Mouse (Mus musculus): Measurements from ENCODE around the gene Chd3. TPM values are rescaled to one million over a fixed set of nuclear protein-coding genes. Genes with fewer than 3 reads are reported as not detected.

Gene Chd3
- polyA plus RNA-seq, 1 experiment from 2014 or later: 83.7 TPM

DNA sequence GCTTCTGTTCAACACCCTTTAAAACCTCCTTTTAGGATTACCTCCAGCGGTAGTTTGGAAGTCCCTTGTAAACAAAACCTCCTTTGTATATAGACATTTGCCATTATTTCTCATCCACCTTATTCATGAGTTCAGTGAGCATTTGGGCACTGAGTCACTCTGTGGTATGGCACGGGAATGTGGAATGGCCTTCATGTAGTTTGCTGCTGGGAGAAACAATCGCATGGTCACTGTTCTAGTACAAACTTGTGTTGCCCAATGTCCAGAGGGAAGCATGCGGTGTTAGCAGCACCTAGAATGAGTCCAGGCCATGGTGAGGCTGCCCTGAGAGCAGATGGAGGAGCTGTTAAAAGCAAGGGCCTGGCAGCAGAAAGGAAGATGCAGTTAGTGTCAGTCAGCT lies 34.4 kb downstream of the Chd3 start:
- H3K4me3 ChIP-seq: no peak overlapping the region
- ATAC-seq (ENCODE audit: low FRiP score, low read depth): no peak
- H3K36me3 ChIP-seq: no peaks in the 10 kb centered on the region
- no peak overlapping the region for H3K27ac ChIP-seq (replicated peaks)
- H3K9me3 ChIP-seq: no peaks in the 10 kb centered on the region
- H3K4me1 ChIP-seq (replicated peaks): peaks cover 21% of the 10 kb centered on the region
- WGBS: 77% methylated on average over 4 of the region's 4 CpGs
- no peaks in the 10 kb centered on the region for H3K27me3 ChIP-seq
- no peak overlapping the region for H3K4me2 ChIP-seq
- H3K9ac ChIP-seq: no peak overlapping the region

DNA sequence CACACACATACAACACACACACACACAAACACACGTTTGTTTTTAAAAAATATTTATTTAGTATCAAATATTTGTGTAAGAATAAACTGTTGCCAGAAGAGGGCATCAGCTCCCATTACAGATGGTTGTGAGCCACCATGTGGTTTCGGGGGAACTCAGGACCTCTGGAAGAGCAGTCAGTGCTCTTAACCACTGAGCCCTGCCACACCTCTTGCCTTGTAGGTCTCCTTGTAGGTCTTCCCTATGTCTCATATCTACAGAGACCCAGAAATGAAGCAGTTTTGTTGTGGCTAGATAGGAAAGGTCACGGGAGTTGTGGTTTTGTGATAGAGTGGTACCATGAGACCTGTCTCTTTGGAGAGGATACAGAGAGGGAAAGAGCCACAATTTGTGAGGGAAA lies 35.3 kb downstream of the Chd3 start:
- no peak overlapping the region for H3K4me2 ChIP-seq
- no peak overlapping the region for H3K9ac ChIP-seq
- H3K36me3 ChIP-seq: no peaks in the 10 kb centered on the region
- no peaks in the 10 kb centered on the region for H3K9me3 ChIP-seq
- H3K4me3 ChIP-seq: no peak overlapping the region
- no peak for ATAC-seq (ENCODE audit: low FRiP score, low read depth)
- no peaks in the 10 kb centered on the region for H3K27me3 ChIP-seq
- no peak overlapping the region for H3K27ac ChIP-seq (replicated peaks)
- peaks cover 20% of the 10 kb centered on the region for H3K4me1 ChIP-seq (replicated peaks)
- 64% methylated on average over 3 of the region's 3 CpGs for WGBS

DNA sequence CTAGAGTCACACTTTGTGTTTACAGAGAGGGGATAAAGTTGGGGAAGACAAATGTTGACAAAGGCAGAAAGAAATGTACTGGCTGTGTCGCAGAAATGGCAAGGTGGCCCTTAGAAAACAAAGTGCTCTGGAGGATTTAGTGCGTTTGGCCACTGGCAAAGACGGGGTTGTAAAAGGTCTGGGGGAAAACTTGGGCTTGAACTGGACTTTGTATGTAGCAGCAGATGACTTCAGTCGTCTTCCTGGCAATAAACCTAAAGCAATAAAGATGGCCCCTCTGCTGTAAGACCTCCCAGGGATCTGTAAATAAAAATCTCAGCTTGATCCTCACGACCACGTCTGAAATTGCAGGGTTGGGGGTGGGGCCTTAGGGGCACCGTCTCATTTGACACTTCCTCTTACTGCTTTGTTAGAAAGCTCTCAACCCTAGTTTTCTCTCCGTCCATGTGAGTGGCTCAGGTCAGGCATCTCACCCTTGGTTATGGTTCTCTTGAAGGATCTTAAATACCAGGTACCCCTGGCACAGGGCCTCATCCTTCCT lies 36.4 kb downstream of the Chd3 start:
- Histone ChIP-seq H3K36me3 (no peaks in the 10 kb centered on the region), H3K4me1 (replicated peaks) (peaks cover 20% of the 10 kb centered on the region), H3K27me3 (no peaks in the 10 kb centered on the region; the same call in 1 of the 2 replicates), H3K27ac (replicated peaks) (peak overlapping the region; percentile 88), H3K4me2 (peak overlapping the region; percentile 69), H3K9me3 (no peaks in the 10 kb centered on the region), H3K4me3 (peak overlapping the region; percentile 43; the same call in 1 of the 2 replicates), H3K9ac (0 out of 2 replicates have a peak overlapping the region, but pooled peaks have one; percentile 63)
- 36% methylated on average over 8 of the region's 8 CpGs for WGBS
- ATAC-seq (ENCODE audit: low FRiP score, low read depth): no peak

DNA sequence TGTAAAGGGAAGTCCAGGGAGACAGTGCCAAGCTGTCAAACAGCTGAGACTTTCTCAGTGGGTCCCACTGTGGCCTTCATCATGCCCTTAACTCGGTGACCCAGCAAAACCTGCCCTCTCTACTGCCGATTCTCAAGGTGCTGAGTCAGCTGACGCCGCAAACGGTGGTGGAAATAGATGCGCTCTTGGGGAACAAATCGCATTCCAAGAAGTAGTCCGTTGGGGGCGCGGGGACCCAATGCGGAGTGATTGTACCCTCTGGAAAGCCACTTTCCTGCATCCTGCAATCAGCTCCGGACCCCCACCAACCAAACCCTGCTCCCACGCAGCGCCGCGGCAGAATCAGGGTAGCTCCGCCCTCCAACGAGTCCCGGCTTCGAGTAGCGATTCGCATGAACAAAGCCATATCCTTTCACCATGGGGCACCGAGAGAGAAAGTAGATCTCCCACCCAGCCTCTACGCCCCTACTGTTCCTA lies 37.2 kb downstream of the Chd3 start:
- Histone ChIP-seq H3K27me3 (peaks cover 6% of the 10 kb centered on the region; the same call in 1 of the 2 replicates), H3K27ac (replicated peaks) (peak overlapping the region; percentile 88), H3K4me3 (peak overlapping the region; percentile 43), H3K4me1 (replicated peaks) (peaks cover 25% of the 10 kb centered on the region), H3K36me3 (no peaks in the 10 kb centered on the region), H3K9me3 (no peaks in the 10 kb centered on the region), H3K4me2 (peak overlapping the region; percentile 69), H3K9ac (peak overlapping the region; percentile 63)
- under 1% methylated on average over 24 of the region's 24 CpGs for WGBS
- peak; percentile 81 for ATAC-seq (ENCODE audit: low FRiP score, low read depth)

DNA sequence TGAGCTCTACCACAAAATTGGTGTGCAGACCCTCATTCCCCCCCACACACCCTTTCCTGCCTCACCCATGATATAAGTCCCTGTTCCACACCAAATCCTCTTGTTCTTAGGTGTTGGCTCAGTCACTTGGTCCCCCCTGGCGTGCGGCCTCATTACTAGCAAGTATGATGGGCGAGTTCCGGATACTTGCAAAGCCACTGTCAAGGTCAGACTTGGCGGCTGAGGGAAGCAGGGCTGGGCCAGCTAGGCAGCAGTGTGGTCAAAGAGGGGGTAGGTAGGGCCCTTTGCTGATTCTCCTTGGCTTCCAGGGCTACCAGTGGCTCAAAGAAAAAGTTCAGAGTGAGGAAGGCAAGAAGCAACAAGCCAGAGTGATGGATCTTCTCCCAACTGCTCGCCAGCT lies 38.1 kb downstream of the Chd3 start:
- H3K36me3 ChIP-seq: no peaks in the 10 kb centered on the region
- H3K27me3 ChIP-seq: peaks cover 7% of the 10 kb centered on the region; the same call in 1 of the 2 replicates
- peak overlapping the region; percentile 43; the same call in 1 of the 2 replicates for H3K4me3 ChIP-seq
- whole genome bisulfite sequencing: 92% methylated on average over 6 of the region's 6 CpGs
- no peak for ATAC-seq (ENCODE audit: low FRiP score, low read depth)
- no peaks in the 10 kb centered on the region for H3K9me3 ChIP-seq
- H3K4me2 ChIP-seq: peak overlapping the region; percentile 69
- H3K9ac ChIP-seq: no peak overlapping the region
- H3K27ac ChIP-seq (replicated peaks): peak overlapping the region; percentile 88; the same call in 1 of the 2 replicates
- H3K4me1 ChIP-seq (replicated peaks): peaks cover 33% of the 10 kb centered on the region

DNA sequence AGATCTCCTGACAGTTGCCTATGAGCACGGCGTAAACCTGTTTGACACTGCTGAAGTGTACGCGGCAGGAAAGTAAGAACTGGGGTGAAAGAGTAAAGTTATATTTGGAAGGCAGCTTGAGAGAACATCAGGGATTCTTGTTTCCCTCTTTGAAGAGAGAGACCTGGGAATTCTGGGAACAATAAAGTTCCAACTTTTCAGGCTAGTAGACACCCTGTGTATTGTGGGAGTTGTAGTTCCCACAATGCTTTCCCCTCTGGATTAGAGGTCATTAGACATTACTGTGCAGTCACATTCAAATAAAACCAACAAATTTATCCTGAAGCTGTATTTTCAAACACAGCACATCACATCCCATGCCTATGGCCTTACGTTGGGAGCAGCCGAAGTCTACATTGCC lies 40.7 kb downstream of the Chd3 start:
- no peaks in the 10 kb centered on the region for H3K36me3 ChIP-seq
- H3K9ac ChIP-seq: no peak overlapping the region
- no peak overlapping the region for H3K27ac ChIP-seq (replicated peaks)
- peaks cover 7% of the 10 kb centered on the region; the same call in 1 of the 2 replicates for H3K27me3 ChIP-seq
- H3K4me1 ChIP-seq (replicated peaks): peaks cover 53% of the 10 kb centered on the region
- H3K9me3 ChIP-seq: no peaks in the 10 kb centered on the region
- no peak for ATAC-seq (ENCODE audit: low FRiP score, low read depth)
- no peak overlapping the region for H3K4me2 ChIP-seq
- 98% methylated on average over 6 of the region's 6 CpGs for WGBS
- H3K4me3 ChIP-seq: no peak overlapping the region

DNA sequence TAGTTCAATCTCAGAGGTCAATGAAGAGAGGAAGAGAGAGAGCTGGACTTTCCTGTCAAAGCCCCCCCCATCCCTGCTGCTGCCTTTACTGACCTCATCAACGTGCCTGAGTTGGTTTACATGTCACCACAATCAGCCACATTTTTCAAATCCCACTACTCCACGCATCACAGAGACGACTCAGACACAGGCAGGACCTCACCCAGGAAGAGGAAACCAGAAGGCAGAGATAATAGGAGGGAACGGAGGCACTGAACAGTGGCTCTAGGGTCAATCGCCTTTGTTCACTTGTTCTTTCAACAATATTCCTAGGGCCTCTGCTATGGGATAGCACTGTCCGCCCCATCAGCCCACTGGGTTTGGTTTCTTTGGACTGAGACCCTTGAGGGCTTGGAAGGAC lies 41.6 kb downstream of the Chd3 start:
- peaks cover 7% of the 10 kb centered on the region; the same call in 1 of the 2 replicates for H3K27me3 ChIP-seq
- H3K9ac ChIP-seq: no peak overlapping the region
- no peaks in the 10 kb centered on the region for H3K36me3 ChIP-seq
- peaks cover 56% of the 10 kb centered on the region for H3K4me1 ChIP-seq (replicated peaks)
- no peak for ATAC-seq (ENCODE audit: low FRiP score, low read depth)
- H3K27ac ChIP-seq (replicated peaks): no peak overlapping the region
- no peak overlapping the region for H3K4me2 ChIP-seq
- WGBS: 43% methylated on average over 6 of the region's 6 CpGs
- H3K4me3 ChIP-seq: no peak overlapping the region
- H3K9me3 ChIP-seq: no peaks in the 10 kb centered on the region

DNA sequence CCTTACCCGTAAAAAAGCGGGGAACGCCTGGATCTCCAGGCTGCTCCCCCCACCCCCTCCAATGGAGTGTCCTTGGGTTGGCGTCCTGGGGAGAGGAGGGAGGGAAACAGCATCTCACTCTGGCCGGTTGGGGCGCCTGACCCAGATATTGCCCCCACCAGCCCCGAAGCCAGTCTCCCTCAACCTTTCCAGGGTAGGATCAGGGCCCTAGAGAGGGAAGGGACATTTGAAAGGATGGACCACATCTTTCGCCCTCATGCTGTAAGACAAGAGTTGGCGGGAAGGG lies 42.1 kb downstream of the Chd3 start:
- Histone ChIP-seq H3K36me3 (no peaks in the 10 kb centered on the region), H3K9ac (no peak overlapping the region), H3K27me3 (peaks cover 7% of the 10 kb centered on the region; the same call in 1 of the 2 replicates), H3K9me3 (no peaks in the 10 kb centered on the region), H3K4me2 (peak overlapping the region; percentile 78), H3K4me1 (replicated peaks) (peaks cover 56% of the 10 kb centered on the region), H3K4me3 (peak overlapping the region; percentile 44), H3K27ac (replicated peaks) (no peak overlapping the region)
- ATAC-seq (ENCODE audit: low FRiP score, low read depth): no peak
- 17% methylated on average over 9 of the region's 9 CpGs for WGBS

DNA sequence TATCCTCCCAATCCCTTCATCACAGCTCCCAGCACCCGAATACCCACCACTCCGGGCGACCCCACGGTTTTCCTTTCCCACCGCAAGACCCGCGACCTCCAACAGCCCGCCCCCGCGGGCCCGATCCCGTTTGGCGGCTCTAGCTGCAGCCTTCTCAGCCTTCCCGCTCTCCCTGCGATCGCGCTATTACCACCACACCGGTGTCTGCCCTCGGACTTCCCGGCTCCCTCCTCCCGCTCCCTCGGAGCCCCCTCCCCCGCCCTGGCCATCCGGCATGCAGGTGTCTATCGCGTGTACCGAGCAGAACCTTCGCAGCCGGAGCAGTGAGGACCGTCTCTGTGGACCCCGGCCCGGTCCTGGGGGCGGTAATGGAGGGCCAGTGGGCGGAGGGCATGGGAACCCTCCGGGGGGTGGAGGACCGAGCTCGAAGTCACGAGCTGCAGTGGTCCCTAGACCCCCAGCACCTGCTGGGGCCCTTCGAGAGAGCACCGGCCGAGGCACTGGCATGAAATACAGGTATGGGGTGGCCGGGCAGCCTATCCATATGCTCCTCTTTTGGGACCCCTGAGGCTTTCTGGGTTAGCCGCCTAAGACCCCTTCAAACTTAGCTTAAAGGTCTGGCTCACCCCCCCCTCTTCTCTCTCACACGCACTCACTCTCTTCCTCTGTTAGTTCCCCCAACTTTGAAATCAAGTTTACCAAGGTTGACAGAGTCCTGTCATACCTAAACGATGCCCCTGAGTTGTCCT lies 42.6 kb downstream of the Chd3 start:
- peak overlapping the region; percentile 44 for H3K4me3 ChIP-seq
- 0 out of 2 replicates have a peak, but pooled peaks have one; percentile 9 for ATAC-seq (ENCODE audit: low FRiP score, low read depth)
- under 1% methylated on average over 45 of the region's 45 CpGs for WGBS
- no peaks in the 10 kb centered on the region for H3K36me3 ChIP-seq
- peaks cover 57% of the 10 kb centered on the region for H3K4me1 ChIP-seq (replicated peaks)
- H3K9ac ChIP-seq: peak overlapping the region; percentile 46
- H3K9me3 ChIP-seq: no peaks in the 10 kb centered on the region
- peaks cover 7% of the 10 kb centered on the region; the same call in 1 of the 2 replicates for H3K27me3 ChIP-seq
- H3K27ac ChIP-seq (replicated peaks): no peak overlapping the region; the same call in 1 of the 2 replicates
- peak overlapping the region; percentile 78 for H3K4me2 ChIP-seq

DNA sequence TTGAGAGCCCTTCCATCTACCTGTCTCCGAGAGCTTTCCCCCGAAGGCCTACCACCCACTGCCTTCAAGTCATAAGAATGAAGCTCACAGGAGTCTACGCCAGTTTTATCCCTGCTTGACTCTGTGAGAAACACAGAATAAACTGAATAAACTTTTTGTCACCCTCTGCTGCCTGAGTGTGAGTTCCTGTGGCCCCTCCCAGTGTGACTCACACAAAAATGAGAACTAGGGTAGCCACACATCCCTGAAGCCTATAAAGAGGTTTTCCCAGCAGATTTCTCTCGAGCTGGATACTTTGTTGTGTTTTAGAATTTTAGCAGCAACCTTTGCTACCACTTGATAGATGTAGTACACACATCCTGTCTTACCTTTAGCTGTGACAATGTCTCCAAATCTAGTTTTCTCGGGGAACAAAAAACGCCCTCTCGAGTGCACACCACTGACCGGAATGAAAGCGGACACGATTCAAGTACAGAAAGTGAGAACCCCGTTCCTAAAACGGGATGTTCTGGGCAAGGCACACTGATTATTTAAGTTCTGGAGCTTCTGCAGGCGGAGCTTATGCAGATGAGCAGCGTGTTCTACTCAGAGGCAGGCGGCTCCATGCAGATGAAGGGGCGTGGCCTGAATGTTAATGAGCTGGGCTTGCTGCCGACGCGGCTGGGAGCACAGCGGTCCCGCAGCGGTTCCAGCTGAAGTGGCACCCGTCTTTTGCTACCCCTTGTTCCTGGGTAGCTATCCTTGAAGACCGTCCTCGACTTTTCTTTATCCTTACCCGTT lies 43.4 kb downstream of the Chd3 start, which contains the start of gene Kcnab3:
TSS of gene Kcnab3 (plus strand) at position 631 of the 780 bp plus-strand sequence.
- H3K36me3 ChIP-seq: no peaks in the 10 kb centered on the region
- H3K4me3 ChIP-seq: peak within 1 kb of the TSS; percentile 44
- peak within 1 kb of the TSS; percentile 46 for H3K9ac ChIP-seq
- H3K4me1 ChIP-seq (replicated peaks): peaks cover 51% of the 10 kb centered on the region
- H3K4me2 ChIP-seq: peak within 1 kb of the TSS; percentile 78
- H3K27me3 ChIP-seq: peaks cover 7% of the 10 kb centered on the region; the same call in 1 of the 2 replicates
- no peak for ATAC-seq (ENCODE audit: low FRiP score, low read depth)
- 11% methylated on average over 26 of the region's 26 CpGs for WGBS
- H3K9me3 ChIP-seq: no peaks in the 10 kb centered on the region
- H3K27ac ChIP-seq (replicated peaks): no peak within 1 kb of the TSS; the same call in 1 of the 2 replicates

DNA sequence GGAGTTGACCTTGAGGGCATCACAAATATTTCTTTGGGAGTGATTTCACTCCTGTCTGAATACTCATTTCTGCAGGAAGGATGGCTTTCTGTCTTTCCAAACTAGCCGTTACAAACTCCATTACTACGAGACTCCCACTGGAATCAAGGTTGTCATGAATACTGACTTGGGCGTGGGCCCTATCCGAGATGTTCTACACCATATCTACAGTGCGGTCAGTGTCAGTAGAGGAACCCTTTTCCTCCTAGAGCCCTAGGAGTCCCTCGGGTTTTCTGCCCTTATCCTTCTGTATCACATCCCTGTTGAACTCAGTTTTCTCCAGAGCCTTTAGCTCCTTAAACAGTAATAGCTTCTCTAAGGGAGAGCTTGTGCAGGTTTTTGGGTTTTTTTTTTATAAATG lies 44.5 kb downstream of the Chd3 start:
- Histone ChIP-seq H3K27me3 (peaks cover 7% of the 10 kb centered on the region; the same call in 1 of the 2 replicates), H3K27ac (replicated peaks) (no peak overlapping the region), H3K4me2 (peak overlapping the region; percentile 84), H3K36me3 (no peaks in the 10 kb centered on the region), H3K9me3 (no peaks in the 10 kb centered on the region), H3K9ac (peak overlapping the region; percentile 71; the same call in 1 of the 2 replicates), H3K4me3 (peak overlapping the region; percentile 56), H3K4me1 (replicated peaks) (peaks cover 51% of the 10 kb centered on the region)
- no peak for ATAC-seq (ENCODE audit: low FRiP score, low read depth)
- 82% methylated on average over 6 of the region's 6 CpGs for WGBS

All from hindbrain, embryonic 15.5 days (tissue).